Mouse (Mus musculus) embryonic facial prominence, embryonic 14.5 days (tissue): ENCODE results near the gene Palm. TPM values are rescaled to one million over a fixed set of nuclear protein-coding genes. Genes with fewer than 3 reads are reported as not detected.

Source experiments
- microRNA-seq: library from miRNA; unstranded; fragments of <30 nt; microRNA quantifications from one replicate; pipeline ENCODE4, GENCODE M21; 2016; ENCODE audit warnings: borderline number of aligned reads
- polyA plus RNA-seq: library from polyadenylated mRNA; unstranded; fragments of >200 nt; fragmentation: Nextera tagmentation; extraction: Ambion mirVana; gene quantifications from 2 replicates; pipeline ENCODE4 v1.2.1, GENCODE M21; 2014

Gene Palm
- polyA plus RNA-seq, 1 experiment from 2014 or later: 62.5 TPM

Small RNAs within 50 kb of the gene (microRNA-seq; reads per million reads assigned to microRNA genes)
- gene Mir6910: not detected

Other genes with a start within 250 kb of the Palm start
- 44.6 and 50.9 TPM in 2 replicates for gene Mier2, start 238.4 kb upstream of the Palm start, polyA plus RNA-seq
- not detected in 2 replicates for gene Theg, start 206.2 kb upstream of the Palm start, polyA plus RNA-seq
- 0.09 TPM in 1 of 2 replicates, not detected in the other for gene C2cd4c, start 179.5 kb upstream of the Palm start, polyA plus RNA-seq
- gene Shc2, start 155.7 kb upstream of the Palm start, polyA plus RNA-seq: 11.3 and 11.4 TPM in 2 replicates
- gene Odf3l2, start 147.8 kb upstream of the Palm start, polyA plus RNA-seq: not detected in 2 replicates
- 8.5 and 11.6 TPM in 2 replicates for gene Madcam1, start 129.0 kb upstream of the Palm start, polyA plus RNA-seq
- gene Tpgs1, start 124.2 kb upstream of the Palm start, polyA plus RNA-seq: 58.7 and 65.3 TPM in 2 replicates
- gene Cdc34, start 111.4 kb upstream of the Palm start, polyA plus RNA-seq: 106 TPM in 2 replicates
- gene Gzmm, start 104.6 kb upstream of the Palm start, polyA plus RNA-seq: 0.31 and 0.51 TPM in 2 replicates
- 846 and 847 TPM in 2 replicates for gene Bsg, start 89.1 kb upstream of the Palm start, polyA plus RNA-seq
- 0.15 and 0.20 TPM in 2 replicates for gene Hcn2, start 76.9 kb upstream of the Palm start, polyA plus RNA-seq
- gene Polrmt, start 47.0 kb upstream of the Palm start, polyA plus RNA-seq: 32.5 and 33.6 TPM in 2 replicates
- 0.35 and 0.38 TPM in 2 replicates for gene Fgf22, start 38.5 kb upstream of the Palm start, polyA plus RNA-seq
- 77.5 and 78.9 TPM in 2 replicates for gene Rnf126, start 26.6 kb upstream of the Palm start, polyA plus RNA-seq
- gene Fstl3, start 16.3 kb upstream of the Palm start, polyA plus RNA-seq: 8.3 and 10.7 TPM in 2 replicates
- gene Prss57, start 2.6 kb upstream of the Palm start, polyA plus RNA-seq: 0.16 TPM in 1 of 2 replicates, not detected in the other
- 2.3 and 3.9 TPM in 2 replicates for gene Misp, start 27.4 kb downstream of the Palm start, polyA plus RNA-seq
- gene Ptbp1, start 60.9 kb downstream of the Palm start, polyA plus RNA-seq: 198 and 254 TPM in 2 replicates
- 4.1 and 6.7 TPM in 2 replicates for gene Prtn3, start 80.9 kb downstream of the Palm start, polyA plus RNA-seq
- gene Plppr3, start 81.1 kb downstream of the Palm start, polyA plus RNA-seq: 32.4 and 50.2 TPM in 2 replicates
- gene Elane, start 92.7 kb downstream of the Palm start, polyA plus RNA-seq: 0.64 and 2.0 TPM in 2 replicates
- gene Cfd, start 97.3 kb downstream of the Palm start, polyA plus RNA-seq: 0.22 TPM in 1 of 2 replicates, not detected in the other
- 33.7 and 40.2 TPM in 2 replicates for gene Med16, start 115.4 kb downstream of the Palm start, polyA plus RNA-seq
- 4.1 and 6.7 TPM in 2 replicates for gene Gm26602, start 117.3 kb downstream of the Palm start, polyA plus RNA-seq
- 0.56 and 0.58 TPM in 2 replicates for gene Kiss1r, start 123.4 kb downstream of the Palm start, polyA plus RNA-seq
- 114 and 124 TPM in 2 replicates for gene R3hdm4, start 127.6 kb downstream of the Palm start, polyA plus RNA-seq
- 3.1 and 3.5 TPM in 2 replicates for gene Arid3a, start 133.5 kb downstream of the Palm start, polyA plus RNA-seq
- 97.4 and 100 TPM in 2 replicates for gene Wdr18, start 166.6 kb downstream of the Palm start, polyA plus RNA-seq
- gene Grin3b, start 177.1 kb downstream of the Palm start, polyA plus RNA-seq: 0.37 and 0.56 TPM in 2 replicates
- gene Tmem259, start 190.8 kb downstream of the Palm start, polyA plus RNA-seq: 20.6 and 22.3 TPM in 2 replicates
- gene Cnn2, start 195.0 kb downstream of the Palm start, polyA plus RNA-seq: 293 and 304 TPM in 2 replicates
- 2.5 and 2.8 TPM in 2 replicates for gene Abca7, start 202.9 kb downstream of the Palm start, polyA plus RNA-seq
- gene Arhgap45, start 223.1 kb downstream of the Palm start, polyA plus RNA-seq: 4.4 and 6.4 TPM in 2 replicates
- gene Polr2e, start 246.2 kb downstream of the Palm start, polyA plus RNA-seq: 207 and 227 TPM in 2 replicates